Mouse (Mus musculus) megakaryocyte progenitor cell, adult 5-6 weeks (primary cell): ENCODE data around the gene Suox. TPM values are rescaled to one million over a fixed set of nuclear protein-coding genes. Genes with fewer than 3 reads are reported as not detected.
"Not testable (repeated sequence)": the region's sequence is repeated elsewhere in the genome, so short reads cannot be mapped to it uniquely, and the experiment has no call there.

Source experiments
- ATAC-seq: replicated peaks from 2 replicates; pipeline ENCODE4 v1.8.0; 2016; ENCODE audit warnings: mild to moderate bottlenecking, moderate TSS enrichment, inconsistent platforms; ENCODE audit not compliant: poor library complexity
- total RNA-seq, 2 experiments: library from RNA; stranded (forward) in 1 of 2; stranded (reverse) in 1 of 2; fragments of 157-497, 149-512 nt in 1 of 2; fragments of 200-1000 nt in 1 of 2; gene quantifications; 2 replicates each; pipeline versions ENCODE4 v1.2.3 to v1.2.4; 2015 to 2017

Suox gene
- total RNA-seq, 2 experiments from 2014 or later, result 2.2 to 4.8 TPM

DNA sequence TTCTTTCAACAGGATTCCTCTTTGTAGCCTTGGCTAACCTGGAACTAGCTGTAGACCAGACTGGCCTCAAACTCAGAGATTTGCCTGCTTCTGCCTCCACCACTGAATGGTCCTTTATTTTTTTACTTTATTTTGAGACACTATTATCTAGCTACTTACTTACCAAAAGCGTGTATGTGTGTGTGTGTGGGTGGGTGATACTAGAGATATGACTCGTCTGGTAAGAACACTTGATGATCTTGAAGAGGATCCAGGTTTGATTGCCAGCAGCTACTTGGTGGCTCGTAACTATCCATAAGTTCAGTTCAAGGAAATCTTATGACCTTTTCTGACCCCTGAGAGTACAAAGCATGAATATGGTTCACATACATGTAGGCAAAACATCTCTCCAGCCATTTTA lies 8.6 kb downstream of the Suox start:
- peak; percentile 63 for ATAC-seq

DNA sequence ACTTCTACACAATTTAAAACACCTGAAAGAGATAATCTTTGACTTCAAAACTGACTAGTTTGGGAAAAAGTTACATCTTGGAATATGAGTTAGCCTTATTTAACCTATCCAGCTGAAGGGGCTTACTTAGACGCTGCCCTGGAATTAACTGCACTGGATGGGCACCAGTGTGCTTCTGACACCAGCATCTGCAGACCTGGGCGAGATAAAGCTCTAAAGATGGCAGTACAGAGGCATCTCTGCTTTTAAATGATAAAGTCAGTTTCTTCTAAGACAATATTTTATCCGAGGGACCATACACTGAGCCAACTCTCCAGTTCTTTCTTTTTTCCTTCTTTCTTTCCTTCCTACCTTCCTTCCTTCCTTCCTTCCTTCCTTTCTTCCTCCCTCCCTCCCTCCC lies 9.1 kb downstream of the Suox start:
- ATAC-seq, result peak; percentile 65

DNA sequence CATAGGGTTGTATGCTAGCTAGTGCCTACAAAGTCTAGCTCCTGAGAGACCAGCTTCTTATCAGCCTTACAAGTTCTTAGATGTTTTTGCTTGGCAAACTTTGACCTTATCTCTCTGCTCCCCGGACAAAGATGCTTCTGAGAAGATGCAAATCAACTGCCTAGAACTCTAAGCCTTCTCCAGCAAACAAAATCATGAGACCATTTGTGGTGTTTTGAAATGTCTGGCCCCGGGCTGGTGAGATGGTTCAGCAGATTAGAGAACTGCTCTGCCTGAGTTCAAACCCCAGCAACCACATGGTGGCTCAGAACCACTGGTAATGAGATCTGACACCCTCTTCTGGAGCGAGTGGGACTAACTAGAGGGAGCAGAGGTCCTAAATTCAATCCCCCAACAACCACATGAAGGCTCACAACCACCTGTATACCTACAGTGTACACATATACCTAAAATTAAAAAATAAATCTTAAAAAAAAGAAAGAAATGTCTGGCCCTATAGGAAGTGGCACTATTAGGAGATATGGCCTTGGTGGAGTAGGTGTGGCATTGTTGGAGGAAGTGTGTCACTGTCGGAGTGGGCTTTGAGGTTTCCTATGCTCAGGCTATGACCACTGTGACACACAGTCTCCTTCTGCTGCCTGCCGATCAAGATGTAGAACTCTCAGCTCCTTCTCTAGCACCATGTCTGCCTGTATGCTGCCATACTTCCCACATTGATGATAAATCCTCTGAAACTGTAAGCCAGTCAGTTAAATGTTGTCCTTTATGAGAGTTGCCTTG lies 10.2 kb downstream of the Suox start:
- no peak for ATAC-seq

DNA sequence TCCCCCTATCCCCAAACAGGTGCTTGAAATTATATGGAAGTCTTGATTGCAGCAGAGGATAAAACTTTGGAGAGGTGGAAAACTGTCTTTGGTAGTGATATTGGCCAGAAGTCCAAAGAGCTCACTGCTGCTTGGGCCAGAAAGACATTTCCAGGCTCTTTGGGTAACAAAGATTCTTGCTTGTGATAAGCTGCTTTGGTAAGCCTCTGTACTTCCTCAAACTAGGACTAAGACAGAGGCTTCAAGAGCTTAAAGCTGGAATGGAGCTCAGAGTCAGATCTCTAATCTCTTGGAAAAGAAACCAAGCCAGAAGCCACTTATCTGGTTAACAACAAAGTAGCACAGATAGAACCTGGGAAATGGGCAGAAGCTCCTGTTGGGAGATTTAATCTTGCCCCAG lies 11.4 kb downstream of the Suox start:
- 0 out of 2 replicates have a peak, but pooled peaks have one; percentile 15 for ATAC-seq

DNA sequence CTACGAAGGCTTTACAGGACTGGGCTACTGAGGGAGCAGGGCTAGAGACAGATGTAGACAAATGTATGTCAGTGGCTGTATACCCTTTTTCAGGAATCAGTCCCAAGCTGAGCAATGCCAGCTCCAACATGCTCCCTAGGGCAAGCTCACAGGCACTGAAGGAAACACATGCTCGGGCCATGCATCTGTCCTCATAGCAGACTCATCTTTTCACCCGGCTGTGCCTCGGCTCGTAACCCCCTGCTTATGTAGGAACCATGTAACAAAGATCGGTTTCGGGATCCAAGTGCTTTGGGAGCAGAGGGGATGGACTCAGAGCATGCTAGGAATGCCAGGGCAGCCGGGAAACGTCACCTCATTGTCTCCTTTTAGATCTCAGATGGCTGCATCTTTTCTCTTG lies 14.4 kb downstream of the Suox start:
- no peak for ATAC-seq

DNA sequence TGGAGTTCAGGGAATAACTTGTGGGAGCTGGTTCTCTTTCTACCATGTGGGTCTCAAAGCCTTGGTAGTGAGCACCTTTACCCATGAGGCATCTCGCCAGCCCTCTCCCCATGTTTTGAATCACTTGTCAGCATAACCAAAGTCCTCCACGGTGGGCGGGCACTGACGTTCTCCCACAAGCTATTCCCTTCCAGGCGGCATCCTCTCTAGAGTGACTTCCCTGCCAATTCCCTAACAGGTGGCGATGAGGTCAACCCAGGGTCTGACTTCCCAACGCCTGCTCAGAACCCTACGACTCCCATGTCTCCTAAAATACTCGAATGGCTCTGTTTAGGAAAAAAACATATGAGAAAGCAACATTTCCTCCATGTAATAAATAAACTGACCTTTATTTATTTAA lies 16.0 kb downstream of the Suox start:
- ATAC-seq, result no peak

DNA sequence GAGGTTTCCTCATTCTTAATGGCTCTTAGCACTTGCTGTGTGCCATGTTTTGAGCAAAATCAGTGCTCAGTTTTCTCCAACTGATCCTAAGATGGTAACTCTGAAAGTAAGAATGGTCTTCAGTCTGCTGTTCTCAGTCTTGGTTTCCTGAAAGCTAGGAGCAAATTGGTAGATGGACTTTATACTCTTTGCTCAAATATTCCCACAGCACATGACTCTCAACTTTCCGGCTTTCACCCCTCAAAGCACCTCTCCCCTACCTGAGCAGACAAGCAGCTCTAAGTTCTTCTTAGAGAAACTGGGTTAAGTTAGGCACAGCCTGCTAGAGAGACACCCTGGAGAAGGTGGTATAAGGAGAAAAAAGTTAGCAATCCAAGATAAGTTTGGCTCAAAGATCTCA lies 17.1 kb downstream of the Suox start:
- no peak for ATAC-seq

DNA sequence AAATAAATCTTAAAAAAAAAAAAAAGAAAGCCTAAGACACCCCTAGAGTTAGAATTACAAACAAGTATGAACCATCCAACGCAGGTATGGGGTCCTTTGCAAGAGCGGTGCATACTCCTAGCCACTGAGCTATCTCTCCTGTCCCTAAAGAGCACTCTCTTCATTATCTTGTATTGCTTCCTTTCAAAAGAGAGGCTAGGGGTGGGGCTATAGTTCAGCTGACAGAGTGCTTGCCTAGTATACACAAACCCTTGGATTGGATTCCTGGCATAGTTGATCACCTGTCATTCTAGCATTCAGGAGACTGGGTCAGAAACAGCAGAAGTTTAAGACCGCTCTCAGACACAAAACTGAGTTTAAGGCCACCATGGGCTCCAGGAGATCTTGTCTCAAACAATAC lies 18.6 kb downstream of the Suox start:
- ATAC-seq, result peak; percentile 81

DNA sequence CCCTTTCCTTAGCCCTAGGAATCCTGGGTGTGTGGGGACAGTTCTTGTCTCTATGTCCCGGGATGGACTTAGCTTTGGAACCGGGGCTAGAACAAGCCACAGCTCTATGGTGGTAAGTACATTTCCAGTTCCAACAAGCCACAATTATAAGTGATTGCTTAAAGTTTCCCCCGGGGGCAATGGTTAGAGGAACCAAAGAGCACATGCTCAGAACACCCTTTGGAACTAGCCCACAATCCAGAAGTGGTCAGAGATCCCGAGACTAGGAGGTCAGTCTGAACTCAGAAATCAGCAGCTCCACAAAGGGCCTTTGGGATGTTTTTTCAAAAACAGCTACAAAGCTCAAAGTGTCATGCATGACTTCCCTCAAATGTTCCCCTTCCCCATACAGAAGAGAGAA lies 20.0 kb downstream of the Suox start:
- ATAC-seq, result no peak

DNA sequence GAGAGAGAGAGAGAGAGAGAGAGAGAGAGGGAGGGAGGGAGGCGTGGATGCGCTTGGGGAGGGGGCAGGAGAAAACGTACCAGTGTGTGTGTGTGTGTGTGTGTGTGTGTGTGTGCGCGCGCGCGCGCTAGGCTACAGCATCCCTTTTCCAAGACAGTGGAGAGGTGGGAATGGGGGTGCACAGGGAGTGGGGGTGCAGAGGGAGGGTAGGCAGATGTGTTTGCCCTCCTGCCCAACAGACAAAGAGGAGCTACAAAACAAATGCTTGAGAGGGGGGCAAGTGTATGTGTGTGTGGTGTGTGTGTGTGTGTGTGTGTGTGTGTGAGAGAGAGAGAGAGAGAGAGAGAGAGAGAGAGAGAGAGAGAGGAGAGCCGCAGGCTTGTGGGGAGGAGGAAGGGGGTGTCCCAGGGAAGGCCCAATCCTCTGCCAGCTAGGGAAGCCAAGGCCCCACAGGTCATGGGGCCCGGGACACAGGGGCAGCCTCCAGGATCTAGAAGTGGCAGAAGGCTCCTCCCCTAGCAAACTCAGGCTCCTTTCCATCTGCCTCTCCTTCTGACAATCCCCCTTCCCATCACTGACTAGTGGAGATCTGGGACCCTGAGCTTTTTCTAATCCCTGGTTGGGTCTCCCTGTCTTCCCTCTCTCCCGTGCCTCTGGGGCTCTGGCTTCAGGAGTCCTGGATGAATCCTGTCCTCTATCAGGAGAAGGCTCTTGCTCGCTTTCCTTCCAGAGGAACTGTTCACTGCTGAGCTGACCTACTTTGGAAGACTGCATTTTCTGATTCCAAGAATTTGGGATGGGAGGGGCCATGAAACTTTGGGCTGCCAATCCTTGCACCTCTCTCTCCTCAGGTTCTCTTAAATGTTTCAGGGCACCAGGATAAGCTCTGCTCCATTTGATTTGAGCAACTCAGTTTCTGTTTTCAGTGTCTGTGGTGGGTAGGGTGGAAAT lies 27.5 kb downstream of the Suox start:
- peak; percentile 29; the same call in 1 of the 2 replicates for ATAC-seq

DNA sequence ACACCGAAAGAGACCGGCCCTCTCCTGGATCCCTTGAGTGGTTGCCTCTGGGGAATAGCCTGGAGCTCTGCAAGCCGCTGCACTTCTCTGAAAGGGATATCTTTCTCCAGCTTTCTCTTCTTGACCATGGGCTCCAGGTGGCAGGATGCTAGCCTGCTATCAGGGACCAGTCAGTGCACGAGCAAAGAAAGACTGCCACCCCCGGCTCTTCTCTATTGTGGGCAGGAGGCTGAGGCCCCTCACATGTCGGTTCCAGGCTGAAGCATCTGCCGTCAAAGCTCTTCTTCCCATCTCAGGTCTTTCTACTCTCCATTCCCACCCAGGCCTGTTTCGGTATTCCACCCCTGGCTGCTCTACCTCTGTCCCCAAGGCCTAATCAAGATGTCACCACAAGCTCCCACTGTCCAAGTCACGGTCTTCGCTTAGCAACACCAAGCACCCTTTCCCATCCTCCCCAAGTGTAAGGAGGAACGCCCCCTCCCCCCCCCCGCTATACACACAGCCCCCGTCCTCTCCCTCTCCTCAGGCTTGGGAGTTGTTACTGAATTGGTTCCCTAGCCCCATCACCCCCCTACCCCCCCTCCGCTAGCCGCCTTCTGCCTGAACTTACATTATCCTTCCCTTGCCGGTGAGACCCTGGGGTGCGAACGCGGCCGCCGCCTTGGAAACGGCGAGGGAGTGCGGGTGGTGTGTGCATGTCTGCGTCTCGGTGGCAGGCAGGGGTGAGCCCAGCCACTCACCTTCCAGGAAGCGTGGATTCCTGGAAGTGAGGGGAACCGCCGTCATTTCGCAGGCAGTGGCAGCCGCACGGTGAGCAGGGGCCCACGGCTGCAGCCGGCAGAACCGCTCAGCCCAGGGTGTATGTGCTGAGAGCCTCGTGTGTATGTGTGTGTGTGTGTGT lies 28.5 kb downstream of the Suox start, which contains the start of gene Ikzf4:
Gene Ikzf4, minus strand, starts transcription at position 881 of the 901 bp plus-strand sequence.
- peak; percentile 80 for ATAC-seq

DNA sequence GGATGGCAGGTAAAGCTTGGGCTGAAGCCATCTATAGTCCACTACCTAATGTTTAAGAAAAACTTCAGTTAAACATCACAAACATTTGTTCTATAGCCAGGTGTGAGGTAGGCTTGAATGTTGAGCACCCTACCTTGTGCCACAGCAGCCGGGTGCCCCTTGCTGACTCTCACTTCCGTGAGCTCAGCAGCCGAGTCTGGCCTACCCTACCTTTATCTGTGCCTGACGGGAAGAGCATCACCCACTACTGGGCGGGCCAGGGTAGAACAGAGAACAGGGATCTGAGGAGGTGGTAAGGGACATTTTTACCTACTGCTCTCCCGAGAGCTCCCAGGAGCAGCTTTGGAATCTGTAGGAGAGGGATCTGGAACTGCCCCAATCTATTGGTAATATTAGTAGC lies 31.1 kb downstream of the Suox start:
- no peak for ATAC-seq

DNA sequence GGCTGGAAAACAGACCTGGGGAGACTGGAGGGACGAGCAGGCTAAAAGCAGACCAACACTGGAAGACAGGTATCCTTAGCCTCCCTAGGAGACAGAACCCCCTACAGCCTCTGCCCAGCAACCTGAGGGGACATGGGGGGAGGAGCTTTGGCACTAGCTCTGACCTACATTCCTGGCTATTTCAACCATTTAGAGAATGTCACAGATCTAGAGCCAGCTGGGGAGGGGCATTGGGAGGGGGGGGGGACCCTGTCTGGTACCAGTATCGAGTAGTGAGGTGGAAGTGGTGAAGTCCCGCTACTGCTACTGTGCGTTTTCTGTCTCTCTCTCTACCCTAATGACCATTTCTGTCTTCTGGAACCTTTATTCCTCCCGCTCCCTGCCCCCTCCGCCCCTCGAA lies 32.0 kb downstream of the Suox start:
- ATAC-seq, result no peak

DNA sequence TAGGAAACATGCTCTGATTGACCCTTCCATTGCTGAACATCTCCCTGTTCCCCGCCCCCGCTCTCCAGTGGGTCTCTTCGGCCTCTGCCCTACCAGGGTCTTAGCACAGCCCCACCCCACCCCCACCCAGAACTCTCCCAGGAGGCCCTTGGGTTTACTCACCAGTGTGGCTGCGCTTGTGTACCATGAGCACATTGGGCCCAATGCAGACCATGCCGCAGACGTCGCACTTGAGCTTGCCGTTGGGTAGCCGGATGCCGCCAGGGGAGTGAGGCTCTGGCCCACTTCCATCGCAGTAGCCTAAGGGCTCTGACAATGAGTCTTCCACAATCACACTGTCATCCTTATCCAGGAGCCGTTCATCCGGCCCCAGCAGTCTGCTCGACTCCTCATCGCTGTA lies 33.0 kb downstream of the Suox start:
- no peak for ATAC-seq

DNA sequence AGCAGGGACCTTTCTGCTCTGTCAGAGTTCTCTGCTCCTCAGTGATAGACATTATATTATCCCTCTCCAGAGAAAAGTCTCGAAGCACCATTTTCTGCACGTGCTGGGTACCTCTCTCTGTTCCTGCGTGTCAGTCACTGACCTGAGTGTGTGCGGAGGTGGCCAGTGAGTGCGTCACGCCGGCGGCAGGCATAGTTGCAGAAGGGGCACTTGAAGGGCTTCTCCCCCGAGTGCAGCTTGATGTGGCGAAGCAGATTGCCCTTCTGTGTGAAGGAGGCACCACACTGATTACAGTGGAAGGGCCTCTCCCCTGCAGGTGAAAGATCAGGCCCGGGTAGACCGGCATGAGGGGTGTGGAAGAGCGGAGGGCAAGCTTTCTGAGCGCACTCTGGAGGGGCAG lies 33.9 kb downstream of the Suox start:
- ATAC-seq, result no peak

DNA sequence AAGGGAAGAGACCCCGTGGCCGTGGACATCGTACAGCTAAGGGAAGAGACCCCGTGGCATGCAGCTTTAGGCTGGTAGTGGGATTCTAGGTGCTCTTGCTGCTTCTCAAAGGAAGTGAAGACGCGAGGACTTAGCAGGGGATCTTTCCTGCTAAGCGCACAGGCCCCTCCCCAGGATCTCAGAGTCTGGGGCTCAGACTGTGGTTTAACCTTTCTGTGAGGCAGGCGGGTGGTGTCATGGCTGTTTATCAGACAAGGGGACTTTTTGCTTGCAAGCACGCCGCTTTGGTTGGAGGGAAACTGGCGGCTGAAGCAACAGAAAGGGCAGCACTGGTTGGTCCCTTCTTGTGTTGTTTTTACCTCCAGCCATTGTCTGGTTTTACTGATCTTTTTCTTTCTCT lies 36.9 kb downstream of the Suox start:
- ATAC-seq, result peak; percentile 67

DNA sequence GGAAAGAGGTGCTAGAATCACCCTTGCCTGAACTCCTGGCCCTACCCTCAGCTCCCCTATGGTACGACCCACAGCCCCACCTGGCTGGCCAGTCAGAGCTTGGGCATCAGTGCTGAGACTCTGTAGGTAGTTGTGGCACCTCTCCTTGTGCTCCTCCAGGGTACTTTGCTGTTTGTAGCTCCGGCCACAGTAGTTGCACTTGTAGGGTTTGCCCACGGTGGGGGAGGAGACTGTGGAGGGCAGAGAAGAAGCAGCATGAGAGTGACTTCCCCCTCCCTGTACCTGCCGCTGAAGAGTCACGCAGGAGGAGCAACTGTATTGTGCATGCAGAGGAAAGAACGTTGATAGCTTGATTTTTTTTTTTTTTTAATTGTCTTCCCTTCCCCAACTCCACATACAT lies 37.3 kb downstream of the Suox start:
- ATAC-seq, result peak; percentile 71

DNA sequence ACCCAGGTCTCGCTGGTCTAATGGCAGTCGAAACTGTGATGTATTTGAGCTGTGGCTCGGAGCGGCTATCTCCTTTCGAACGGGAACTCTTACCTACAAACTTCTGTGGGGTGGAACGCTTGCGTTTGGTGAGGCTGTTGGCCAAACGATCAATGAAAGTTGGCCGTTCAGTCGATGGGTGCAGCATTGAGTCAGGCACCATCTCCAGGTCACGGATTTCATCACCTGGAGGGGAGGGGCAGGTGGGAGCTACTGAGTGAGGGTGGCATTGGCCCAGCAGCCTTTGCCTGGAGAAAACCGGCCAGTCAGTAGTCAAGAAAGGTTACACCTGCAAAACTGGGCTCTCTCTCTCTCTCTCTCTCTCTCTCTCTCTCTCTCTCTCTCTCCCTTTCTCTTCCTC lies 38.2 kb downstream of the Suox start:
- no peak for ATAC-seq

DNA sequence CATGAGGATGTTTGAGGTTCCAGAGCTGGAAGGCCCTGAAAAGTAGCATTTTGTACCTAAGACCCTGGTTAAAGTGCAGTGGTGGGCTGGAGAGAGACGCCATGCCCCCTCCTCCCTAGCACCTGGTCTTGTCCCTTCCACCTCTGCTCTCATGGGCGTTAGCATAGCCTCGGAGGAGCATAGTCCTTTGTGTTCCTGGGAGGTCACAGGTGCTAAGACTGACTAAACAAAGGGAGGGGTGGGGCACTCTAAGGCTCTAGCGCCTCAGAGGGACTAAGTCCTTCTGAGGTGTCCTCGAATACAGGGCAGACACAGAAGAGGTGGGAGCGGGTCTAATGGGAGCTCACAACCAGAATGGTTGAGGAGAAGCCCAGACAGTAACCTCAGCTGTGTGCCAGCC lies 42.3 kb downstream of the Suox start:
- ATAC-seq, result no peak

DNA sequence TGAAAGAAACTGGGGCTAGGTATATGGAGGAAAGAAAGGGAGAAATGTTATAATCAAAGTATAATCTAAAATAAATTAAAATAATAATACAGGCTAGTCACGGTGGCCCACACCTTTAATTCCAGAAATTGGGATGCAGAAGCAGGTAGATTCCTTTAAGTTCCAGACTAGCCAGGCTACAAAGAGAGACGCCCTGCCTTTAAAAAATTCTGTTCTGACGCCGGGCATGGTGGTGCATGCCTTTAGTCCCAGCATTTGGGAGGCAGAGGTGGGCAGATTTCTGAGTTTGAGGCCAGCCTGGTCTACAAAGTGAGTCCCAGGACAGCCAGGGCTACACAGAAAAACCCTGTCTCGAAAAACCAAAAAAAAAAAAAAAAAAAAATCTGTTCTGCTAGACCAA lies 43.6 kb downstream of the Suox start:
- ATAC-seq, result not testable (repeated sequence)

DNA sequence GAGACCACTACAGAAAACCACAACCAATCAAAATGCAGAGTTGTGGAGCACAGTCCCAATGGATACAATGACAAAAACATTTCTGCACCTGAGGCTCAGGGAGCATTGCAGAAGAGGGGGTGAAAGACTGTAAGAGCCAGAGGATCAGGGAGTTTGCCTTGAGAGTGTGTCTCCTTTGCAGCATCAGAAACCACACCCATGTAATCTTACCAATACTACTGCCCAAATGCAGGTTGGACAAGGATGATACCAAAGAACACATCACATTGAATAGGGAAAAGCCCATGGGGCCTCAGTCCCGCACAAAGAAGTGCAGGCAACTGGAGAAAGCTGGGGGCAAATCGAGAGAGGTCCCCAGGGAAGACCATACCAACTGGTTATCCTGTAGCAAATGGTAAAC lies 44.1 kb downstream of the Suox start:
- no peak for ATAC-seq
